Mouse (Mus musculus) forebrain, embryonic 15.5 days (tissue): Measurements from ENCODE around the gene Zfp651. TPM values are rescaled to one million over a fixed set of nuclear protein-coding genes. Genes with fewer than 3 reads are reported as not detected.

Experiments used
- ATAC-seq: fragments of 200-750 bp; cut with Nextera tagmentation; replicated peaks from 2 replicates; pipeline ENCODE4 v1.8.0; 2017; ENCODE audit warnings: mild to moderate bottlenecking, moderate TSS enrichment, moderate library complexity
- H3K27ac ChIP-seq: fragments of 300-500 bp; sonication (generic); replicated peaks from 2 replicates; pipeline ENCODE4 v1.5.1; 2015; ENCODE audit warnings: mild to moderate bottlenecking, inconsistent platforms
- H3K27me3 ChIP-seq: fragments of 300-500 bp; sonication (generic); 2 replicates; pipeline ENCODE4 v1.6.1; 2015; ENCODE audit warnings: inconsistent platforms
- H3K36me3 ChIP-seq: fragments of 300-500 bp; sonication (generic); 2 replicates; pipeline ENCODE4 v1.6.1; 2015; ENCODE audit warnings: mild to moderate bottlenecking, inconsistent platforms
- H3K4me1 ChIP-seq: fragments of 300-500 bp; sonication (generic); 2 replicates; pipeline ENCODE4 v1.6.1; 2015; ENCODE audit warnings: inconsistent platforms
- H3K4me2 ChIP-seq: fragments of 300-500 bp; sonication (generic); replicated peaks from 2 replicates; pipeline ENCODE4 v1.6.1; 2015; ENCODE audit warnings: mild to moderate bottlenecking, inconsistent platforms
- H3K4me3 ChIP-seq: fragments of 300-500 bp; sonication (generic); 2 replicates; pipeline ENCODE4 v1.5.1; 2015; ENCODE audit warnings: mild to moderate bottlenecking, inconsistent platforms
- H3K9ac ChIP-seq: fragments of 300-500 bp; sonication (generic); replicated peaks from 2 replicates; pipeline ENCODE4 v1.6.1; 2015; ENCODE audit warnings: mild to moderate bottlenecking, inconsistent platforms
- H3K9me3 ChIP-seq: fragments of 300-500 bp; sonication (generic); 2 replicates; pipeline ENCODE4 v1.6.1; 2016; ENCODE audit warnings: inconsistent platforms
- WGBS: fragments of 180-500 bp; shearing (Covaris S2); methylation state at CpG from one replicate; pipeline ENCODE4 v1.1.7; 2015; ENCODE audit warnings: mixed read lengths; 5-methylcytosine and 5-hydroxymethylcytosine counted together
- polyA plus RNA-seq: library from polyadenylated mRNA; unstranded; fragments of >200 nt; fragmentation: Nextera tagmentation; extraction: Ambion mirVana; gene quantifications from 2 replicates; pipeline ENCODE4 v1.2.1, GENCODE M21; 2015

Zfp651 gene
- polyA plus RNA-seq, 1 experiment from 2014 or later = 20.6 TPM

GRCm38 (mm10) chr9:121794972-121795539 is 35.9 kb downstream of the Zfp651 start:
- Histone ChIP-seq H3K4me1 (0 out of 2 replicates have a peak, but pooled peaks cover 4% of the 10 kb centered on the region), H3K27ac (no peak overlapping the region), H3K27me3 (no peaks in the 10 kb centered on the region), H3K9me3 (no peaks in the 10 kb centered on the region), H3K4me2 (no peak overlapping the region), H3K4me3 (no peak overlapping the region), H3K9ac (no peak overlapping the region), H3K36me3 (no peaks in the 10 kb centered on the region)
- ATAC-seq = no peak
- WGBS = 35% methylated on average over 1 of the region's 1 CpGs

- no peak for ATAC-seq
- H3K36me3 ChIP-seq = no peaks in the 10 kb centered on the region
- H3K27me3 ChIP-seq = no peaks in the 10 kb centered on the region
- no peak overlapping the region for H3K9ac ChIP-seq
- H3K4me1 ChIP-seq = 0 out of 2 replicates have a peak, but pooled peaks cover 4% of the 10 kb centered on the region
- H3K4me2 ChIP-seq = no peak overlapping the region
- no peak overlapping the region for H3K4me3 ChIP-seq
- H3K9me3 ChIP-seq = no peaks in the 10 kb centered on the region
- WGBS = 18% methylated on average over 12 of the region's 12 CpGs
- H3K27ac ChIP-seq = no peak overlapping the region
Measured at GRCm38 (mm10) chr9:121797722-121798121, 38.6 kb downstream of the Zfp651 start.

- H3K9ac ChIP-seq = no peak overlapping the region
- 45% methylated on average over 6 of the region's 6 CpGs for WGBS
Measured at GRCm38 (mm10) chr9:121798887-121799520, 39.9 kb downstream of the Zfp651 start.

GRCm38 (mm10) chr9:121802747-121803146 is 43.6 kb downstream of the Zfp651 start:
- Histone ChIP-seq H3K9ac (no peak overlapping the region), H3K4me2 (no peak overlapping the region), H3K36me3 (no peaks in the 10 kb centered on the region), H3K27ac (no peak overlapping the region), H3K27me3 (no peaks in the 10 kb centered on the region), H3K9me3 (no peaks in the 10 kb centered on the region), H3K4me3 (no peak overlapping the region), H3K4me1 (peaks cover under 1% of the 10 kb centered on the region; the same call in 1 of the 2 replicates)
- no peak for ATAC-seq
- 88% methylated on average over 7 of the region's 7 CpGs for WGBS

More at GRCm38 (mm10) chr9:121798887-121799520, 39.9 kb downstream of the Zfp651 start:
- Histone ChIP-seq H3K27me3 (no peaks in the 10 kb centered on the region), H3K27ac (no peak overlapping the region), H3K9me3 (no peaks in the 10 kb centered on the region), H3K4me3 (no peak overlapping the region), H3K4me2 (no peak overlapping the region), H3K36me3 (no peaks in the 10 kb centered on the region), H3K4me1 (0 out of 2 replicates have a peak, but pooled peaks cover 4% of the 10 kb centered on the region)
- no peak for ATAC-seq

GRCm38 (mm10) chr9:121807546-121807945 is 48.4 kb downstream of the Zfp651 start:
- no peak overlapping the region for H3K27ac ChIP-seq
- 66% methylated on average over 1 of the region's 1 CpGs for WGBS
- H3K9ac ChIP-seq = no peak overlapping the region
- peaks cover 20% of the 10 kb centered on the region for H3K4me1 ChIP-seq
- no peak for ATAC-seq
- H3K4me2 ChIP-seq = no peak overlapping the region
- no peak overlapping the region for H3K4me3 ChIP-seq
- no peaks in the 10 kb centered on the region for H3K36me3 ChIP-seq
- H3K27me3 ChIP-seq = no peaks in the 10 kb centered on the region
- no peaks in the 10 kb centered on the region for H3K9me3 ChIP-seq

GRCm38 (mm10) chr9:121807947-121808346 is 48.8 kb downstream of the Zfp651 start:
- H3K27ac ChIP-seq = no peak overlapping the region
- H3K4me1 ChIP-seq = peaks cover 20% of the 10 kb centered on the region
- H3K36me3 ChIP-seq = no peaks in the 10 kb centered on the region
- H3K9me3 ChIP-seq = no peaks in the 10 kb centered on the region
- H3K4me3 ChIP-seq = no peak overlapping the region
- ATAC-seq = no peak
- H3K27me3 ChIP-seq = no peaks in the 10 kb centered on the region
- 44% methylated on average over 7 of the region's 7 CpGs for WGBS
- H3K9ac ChIP-seq = no peak overlapping the region
- no peak overlapping the region for H3K4me2 ChIP-seq

- H3K9ac ChIP-seq = no peak overlapping the region
- H3K36me3 ChIP-seq = no peaks in the 10 kb centered on the region
- 34% methylated on average over 3 of the region's 3 CpGs for WGBS
- no peaks in the 10 kb centered on the region for H3K27me3 ChIP-seq
- H3K27ac ChIP-seq = no peak overlapping the region
- H3K9me3 ChIP-seq = no peaks in the 10 kb centered on the region
- ATAC-seq = no peak
- no peak overlapping the region for H3K4me3 ChIP-seq
- H3K4me1 ChIP-seq = peaks cover 20% of the 10 kb centered on the region
- no peak overlapping the region for H3K4me2 ChIP-seq
Measured at GRCm38 (mm10) chr9:121808511-121808910, 49.4 kb downstream of the Zfp651 start.

- Histone ChIP-seq H3K36me3 (no peaks in the 10 kb centered on the region), H3K4me2 (no peak overlapping the region), H3K27me3 (no peaks in the 10 kb centered on the region), H3K9me3 (no peaks in the 10 kb centered on the region), H3K4me3 (no peak overlapping the region), H3K27ac (peak overlapping the region; percentile 44), H3K9ac (no peak overlapping the region), H3K4me1 (peaks cover 20% of the 10 kb centered on the region)
- peak; percentile 72 for ATAC-seq
- 11% methylated on average over 15 of the region's 15 CpGs for WGBS
Measured at GRCm38 (mm10) chr9:121810081-121810821, 51.1 kb downstream of the Zfp651 start.

GRCm38 (mm10) chr9:121815183-121815582 is 56.1 kb downstream of the Zfp651 start:
- no peaks in the 10 kb centered on the region for H3K36me3 ChIP-seq
- ATAC-seq = no peak
- peaks cover 21% of the 10 kb centered on the region for H3K4me1 ChIP-seq
- no peaks in the 10 kb centered on the region for H3K9me3 ChIP-seq
- H3K4me3 ChIP-seq = no peak overlapping the region
- no peak overlapping the region for H3K9ac ChIP-seq
- WGBS = 90% methylated on average over 6 of the region's 6 CpGs
- H3K27me3 ChIP-seq = no peaks in the 10 kb centered on the region
- no peak overlapping the region for H3K27ac ChIP-seq
- H3K4me2 ChIP-seq = no peak overlapping the region

- Histone ChIP-seq H3K4me2 (no peak overlapping the region), H3K27ac (peak overlapping the region; percentile 52), H3K36me3 (no peaks in the 10 kb centered on the region), H3K4me3 (no peak overlapping the region), H3K9me3 (no peaks in the 10 kb centered on the region), H3K27me3 (no peaks in the 10 kb centered on the region), H3K4me1 (peaks cover 32% of the 10 kb centered on the region), H3K9ac (no peak overlapping the region)
- 68% methylated on average over 9 of the region's 9 CpGs for WGBS
- no peak for ATAC-seq
Measured at GRCm38 (mm10) chr9:121819073-121819770, 60.1 kb downstream of the Zfp651 start.

GRCm38 (mm10) chr9:121819771-121820471 is 60.8 kb downstream of the Zfp651 start:
- Histone ChIP-seq H3K27me3 (no peaks in the 10 kb centered on the region), H3K36me3 (no peaks in the 10 kb centered on the region), H3K4me2 (no peak overlapping the region), H3K4me3 (no peak overlapping the region), H3K9ac (no peak overlapping the region), H3K27ac (peak overlapping the region; percentile 52), H3K9me3 (no peaks in the 10 kb centered on the region), H3K4me1 (peaks cover 32% of the 10 kb centered on the region)
- WGBS = 47% methylated on average over 7 of the region's 7 CpGs
- no peak for ATAC-seq
